Mouse (Mus musculus) C2C12 (cell line): ENCODE measurements around the gene Gm20834. TPM values are rescaled to one million over a fixed set of nuclear protein-coding genes. Genes with fewer than 3 reads are reported as not detected.
"Not testable (repeated sequence)": the region's sequence is repeated elsewhere in the genome, so short reads cannot be mapped to it uniquely, and the experiment has no call there.

Experiments
- H3K27me3 ChIP-seq: one replicate; pipeline ENCODE4 v1.6.1; 2011; ENCODE audit not compliant: control insufficient read depth, insufficient read depth, insufficient read length
- H3K36me3 ChIP-seq: one replicate; pipeline ENCODE4 v1.6.1; 2011; ENCODE audit not compliant: control insufficient read depth, insufficient read depth
- H3K4me3 ChIP-seq: one replicate; pipeline ENCODE4 v1.5.1; 2011; ENCODE audit warnings: mild to moderate bottlenecking, control low read depth; ENCODE audit not compliant: poor library complexity, insufficient read depth, severe bottlenecking
- H3K79me2 ChIP-seq: one replicate; pipeline ENCODE4 v1.6.1; 2011; ENCODE audit not compliant: control insufficient read depth, insufficient read depth
- H3K79me3 ChIP-seq: one replicate; pipeline ENCODE4 v1.6.1; 2011; ENCODE audit warnings: low read depth, control low read depth
- H3ac ChIP-seq: one replicate; pipeline ENCODE3; 2011; ENCODE audit warnings: low read depth; ENCODE audit not compliant: control insufficient read depth, insufficient read length
- long read RNA-seq, 2 experiments: library from polyadenylated mRNA; unstranded; transcript quantifications; one replicate each; pipeline ENCODE4 v2.0.0; 2019 to 2020
- polyA plus RNA-seq: library from polyadenylated mRNA; unstranded; fragments of >200 nt; fragmentation: generic; extraction: Trizol; gene quantifications from one replicate; pipeline ENCODE4 v1.2.1, GENCODE M21; 2012; ENCODE audit warnings: missing spikeins

Gm20834 gene
- not detected for polyA plus RNA-seq
- long read RNA-seq, experiment 1 = 0 reads
- long read RNA-seq, experiment 2 = 0 reads

DNA sequence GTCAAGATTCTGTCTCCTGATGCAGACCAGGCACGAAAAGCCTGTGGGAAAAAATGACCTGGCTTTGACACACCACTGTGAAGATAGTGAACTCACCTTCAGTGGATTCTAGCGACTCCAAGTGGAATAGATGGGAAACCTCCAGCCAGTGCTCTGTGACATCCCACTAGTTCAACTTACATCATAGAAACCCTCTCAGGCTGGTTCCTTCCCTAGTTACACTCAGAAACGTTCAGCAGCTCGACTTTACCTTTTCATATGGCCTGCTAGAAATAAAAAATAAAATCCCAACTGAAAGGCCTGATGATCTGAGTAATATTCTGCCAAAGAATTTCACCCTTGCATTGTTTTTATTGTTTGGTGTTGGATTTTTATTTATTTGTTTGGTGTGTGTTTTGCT, at the start of gene Gm20834:
Gene Gm20834 (minus strand): TSS at position 101 of the 400 bp plus-strand sequence.
- not testable (repeated sequence) for H3K79me3 ChIP-seq, H3K79me2 ChIP-seq, H3ac ChIP-seq, H3K27me3 ChIP-seq, H3K4me3 ChIP-seq, H3K36me3 ChIP-seq

Other genes starting within 250 kb of the Gm20834 start
- not detected for gene Gm21310, start 177.4 kb downstream of the Gm20834 start, polyA plus RNA-seq
- gene Gm28510, start 88.1 kb upstream of the Gm20834 start, polyA plus RNA-seq = not detected
- not detected for gene Gm20737, start 211.5 kb upstream of the Gm20834 start, polyA plus RNA-seq
- not detected for gene Gm21775, start 228.9 kb upstream of the Gm20834 start, polyA plus RNA-seq